Mouse (Mus musculus) brain, embryonic 14.5 days (tissue): ENCODE measurements around the gene Zkscan16.
A peak's percentile ranks its signal among the peaks of the same experiment; 100 is the strongest.

Source experiments
- CTCF ChIP-seq: fragments of 200-500 bp; IDR thresholded peaks from 2 replicates; pipeline ENCODE4 v1.5.1; 2012; ENCODE audit warnings: inconsistent platforms, mild to moderate bottlenecking, moderate library complexity, borderline replicate concordance; ENCODE audit not compliant: insufficient read depth, insufficient read length; ENCODE audit errors: extremely low read depth
- POLR2A ChIP-seq: fragments of 200-500 bp; IDR thresholded peaks from 2 replicates; pipeline ENCODE4 v1.6.1; 2012; ENCODE audit warnings: mild to moderate bottlenecking, inconsistent platforms, borderline replicate concordance; ENCODE audit not compliant: poor library complexity, insufficient read depth, insufficient read length, severe bottlenecking; ENCODE audit errors: extremely low read depth

GRCm38 (mm10) chr4:58911069-58911830 lies 32.2 kb upstream of the Zkscan16 start:
- TF ChIP-seq CTCF (no peak), POLR2A (peak; percentile 39; the same call in 1 of the 2 replicates)
